Mouse (Mus musculus) hindbrain, embryonic 11.5 days (tissue): Measurements from ENCODE around the gene Adgrl1. TPM values are rescaled to one million over a fixed set of nuclear protein-coding genes. Genes with fewer than 3 reads are reported as not detected.
"Not testable (repeated sequence)": the region's sequence is repeated elsewhere in the genome, so short reads cannot be mapped to it uniquely, and the experiment has no call there.

Experiments
- ATAC-seq: fragments of 200-750 bp; cut with Nextera tagmentation; 2 replicates; pipeline ENCODE4 v1.8.0; 2017; ENCODE audit warnings: mild to moderate bottlenecking, moderate TSS enrichment, moderate library complexity; ENCODE audit not compliant: low FRiP score
- DNase-seq: peaks from one replicate; pipeline ENCODE4 v3.0.0-alpha.2; 2015; ENCODE audit warnings: low spot score
- H3K27ac ChIP-seq: fragments of 300-500 bp; sonication (generic); 2 replicates; pipeline ENCODE4 v1.5.1; 2014; ENCODE audit warnings: mild to moderate bottlenecking, low read depth, low read length
- H3K27me3 ChIP-seq: fragments of 300-500 bp; sonication (generic); 2 replicates; pipeline ENCODE4 v1.6.1; 2014; ENCODE audit warnings: mild to moderate bottlenecking, low read length, moderate library complexity, mixed read lengths; ENCODE audit not compliant: control insufficient read depth, insufficient read depth
- H3K36me3 ChIP-seq: fragments of 300-500 bp; sonication (generic); 2 replicates; pipeline ENCODE4 v1.6.1; 2014; ENCODE audit warnings: mild to moderate bottlenecking, low read length, moderate library complexity, mixed read lengths; ENCODE audit not compliant: control insufficient read depth, insufficient read depth
- H3K4me1 ChIP-seq: fragments of 300-500 bp; sonication (generic); replicated peaks from 2 replicates; pipeline ENCODE4 v1.6.1; 2014; ENCODE audit warnings: low read length, mixed read lengths; ENCODE audit not compliant: control insufficient read depth, insufficient read depth
- H3K4me2 ChIP-seq: fragments of 300-500 bp; sonication (generic); replicated peaks from 2 replicates; pipeline ENCODE4 v1.6.1; 2014; ENCODE audit warnings: mild to moderate bottlenecking, low read depth, low read length
- H3K4me3 ChIP-seq: fragments of 300-500 bp; sonication (generic); 2 replicates; pipeline ENCODE4 v1.5.1; 2014; ENCODE audit warnings: low read depth, low read length
- H3K9ac ChIP-seq: fragments of 300-500 bp; sonication (generic); 2 replicates; pipeline ENCODE4 v1.6.1; 2014; ENCODE audit warnings: low read depth, low read length
- H3K9me3 ChIP-seq: fragments of 300-500 bp; sonication (generic); 2 replicates; pipeline ENCODE4 v1.6.1; 2016; ENCODE audit warnings: low read length; ENCODE audit not compliant: control insufficient read depth
- WGBS: fragments of 180-500 bp; shearing (Covaris S2); extraction: QIAGEN DNeasy Blood & Tissue Kit; methylation state at CpG from one replicate; pipeline ENCODE4 v1.1.7; 2014; 5-methylcytosine and 5-hydroxymethylcytosine counted together
- polyA plus RNA-seq: library from polyadenylated mRNA; unstranded; fragments of >200 nt; fragmentation: Nextera tagmentation; extraction: Ambion mirVana; gene quantifications from 2 replicates; pipeline ENCODE4 v1.2.1, GENCODE M21; 2014

The Adgrl1 gene
- polyA plus RNA-seq, 1 experiment from 2014 or later = 23.7 TPM

- DNase-seq (no peak), ATAC-seq (no peak)
- Histone ChIP-seq H3K9ac (no peak overlapping the region), H3K4me1 (no peaks in the 10 kb centered on the region), H3K9me3 (no peaks in the 10 kb centered on the region), H3K27ac (no peak overlapping the region), H3K27me3 (no peaks in the 10 kb centered on the region), H3K36me3 (0 out of 2 replicates have a peak, but pooled peaks cover 9% of the 10 kb centered on the region), H3K4me2 (no peak overlapping the region), H3K4me3 (no peak overlapping the region)
- WGBS = 95% methylated on average over 7 of the region's 7 CpGs
Observed at GRCm38 (mm10) chr8:83981533-83981932, 81.6 kb downstream of the Adgrl1 start.

- ATAC-seq = no peak
- Histone ChIP-seq H3K36me3 (peaks cover 14% of the 10 kb centered on the region), H3K9me3 (no peaks in the 10 kb centered on the region)
Observed at GRCm38 (mm10) chr8:83982449-83982848, 82.5 kb downstream of the Adgrl1 start.

GRCm38 (mm10) chr8:83983222-83983621, 83.3 kb downstream of the Adgrl1 start:
- 90% methylated on average over 2 of the region's 2 CpGs for WGBS
- H3K4me3 ChIP-seq, H3K9me3 ChIP-seq, DNase-seq, H3K9ac ChIP-seq, H3K4me1 ChIP-seq, H3K27me3 ChIP-seq, H3K4me2 ChIP-seq, H3K27ac ChIP-seq, ATAC-seq: not testable (repeated sequence)
- peaks cover 16% of the 10 kb centered on the region for H3K36me3 ChIP-seq

More at GRCm38 (mm10) chr8:83982449-83982848, 82.5 kb downstream of the Adgrl1 start:
- Histone ChIP-seq H3K4me3 (no peak overlapping the region), H3K4me1 (no peaks in the 10 kb centered on the region), H3K27me3 (no peaks in the 10 kb centered on the region), H3K4me2 (no peak overlapping the region), H3K9ac (no peak overlapping the region), H3K27ac (no peak overlapping the region)
- DNase-seq = no peak
- 92% methylated on average over 4 of the region's 4 CpGs for WGBS

GRCm38 (mm10) chr8:83989243-83989642, 89.3 kb downstream of the Adgrl1 start:
- H3K9me3 ChIP-seq = no peaks in the 10 kb centered on the region
- no peaks in the 10 kb centered on the region for H3K4me1 ChIP-seq
- WGBS = 84% methylated on average over 7 of the region's 7 CpGs
- no peaks in the 10 kb centered on the region for H3K27me3 ChIP-seq
- no peak overlapping the region for H3K4me3 ChIP-seq
- no peak overlapping the region for H3K9ac ChIP-seq
- ATAC-seq (no peak), DNase-seq (no peak)
- peaks cover 17% of the 10 kb centered on the region for H3K36me3 ChIP-seq
- H3K4me2 ChIP-seq = no peak overlapping the region
- no peak overlapping the region for H3K27ac ChIP-seq

- Histone ChIP-seq H3K9me3 (no peaks in the 10 kb centered on the region), H3K4me2 (no peak overlapping the region), H3K36me3 (peaks cover 17% of the 10 kb centered on the region), H3K4me1 (no peaks in the 10 kb centered on the region), H3K27ac (no peak overlapping the region), H3K27me3 (no peaks in the 10 kb centered on the region), H3K4me3 (no peak overlapping the region), H3K9ac (no peak overlapping the region)
- 95% methylated on average over 14 of the region's 14 CpGs for WGBS
- ATAC-seq (no peak), DNase-seq (no peak)
Observed at GRCm38 (mm10) chr8:83990170-83990569, 90.3 kb downstream of the Adgrl1 start.

Other genes starting within 250 kb of the Adgrl1 start
- 176 and 182 TPM in 2 replicates for gene Gipc1, start 247.4 kb upstream of the Adgrl1 start, polyA plus RNA-seq
- 0.49 and 1.0 TPM in 2 replicates for gene Ptger1, start 233.4 kb upstream of the Adgrl1 start, polyA plus RNA-seq
- gene Pkn1, start 200.9 kb upstream of the Adgrl1 start, polyA plus RNA-seq = 21.6 and 22.6 TPM in 2 replicates
- 187 and 205 TPM in 2 replicates for gene Ddx39, start 184.9 kb upstream of the Adgrl1 start, polyA plus RNA-seq
- gene Adgre5, start 158.8 kb upstream of the Adgrl1 start, polyA plus RNA-seq = 13.0 and 13.8 TPM in 2 replicates
- gene Gm10644, start 55.1 kb downstream of the Adgrl1 start, polyA plus RNA-seq = 0.93 and 1.2 TPM in 2 replicates
- 79.5 and 80.6 TPM in 2 replicates for gene Asf1b, start 55.4 kb downstream of the Adgrl1 start, polyA plus RNA-seq
- 139 TPM in 2 replicates for gene Prkaca, start 72.9 kb downstream of the Adgrl1 start, polyA plus RNA-seq
- 15.1 and 17.0 TPM in 2 replicates for gene Samd1, start 97.6 kb downstream of the Adgrl1 start, polyA plus RNA-seq
- gene 1700067K01Rik, start 101.4 kb downstream of the Adgrl1 start, polyA plus RNA-seq = 0.80 and 0.93 TPM in 2 replicates
- gene 2210011C24Rik, start 112.1 kb downstream of the Adgrl1 start, polyA plus RNA-seq = 0.22 TPM in 1 of 2 replicates, not detected in the other
- gene Palm3, start 121.4 kb downstream of the Adgrl1 start, polyA plus RNA-seq = 3.3 and 3.5 TPM in 2 replicates
- not detected in 2 replicates for gene Il27ra, start 142.5 kb downstream of the Adgrl1 start, polyA plus RNA-seq
- gene Rln3, start 144.9 kb downstream of the Adgrl1 start, polyA plus RNA-seq = 0.48 TPM in 1 of 2 replicates, not detected in the other
- gene Gm10643, start 165.0 kb downstream of the Adgrl1 start, polyA plus RNA-seq = 2.0 and 2.2 TPM in 2 replicates
- 5.5 and 8.8 TPM in 2 replicates for gene Rfx1, start 166.7 kb downstream of the Adgrl1 start, polyA plus RNA-seq
- 12.5 and 12.8 TPM in 2 replicates for gene Dcaf15, start 204.7 kb downstream of the Adgrl1 start, polyA plus RNA-seq
- gene Podnl1, start 225.9 kb downstream of the Adgrl1 start, polyA plus RNA-seq = 0.17 and 0.23 TPM in 2 replicates
- gene Cc2d1a, start 247.8 kb downstream of the Adgrl1 start, polyA plus RNA-seq = 8.5 and 8.8 TPM in 2 replicates
- gene 4930432K21Rik, start 247.9 kb downstream of the Adgrl1 start, polyA plus RNA-seq = 0.57 and 0.88 TPM in 2 replicates